Mouse (Mus musculus) embryo, embryonic 10.5 days (tissue): ENCODE data around the gene Tmbim6.
"Not testable (repeated sequence)": the region's sequence is repeated elsewhere in the genome, so short reads cannot be mapped to it uniquely, and the experiment has no call there.

Experiments
- DNase-seq: peaks from one replicate; pipeline ENCODE4 v3.0.0-alpha.2; 2015; ENCODE audit warnings: low spot score

Gene Tmbim6

GRCm38 (mm10) chr15:99384071-99384470 lies 8.6 kb upstream of the Tmbim6 start:
- no peak for DNase-seq

- DNase-seq: not testable (repeated sequence)
These were observed 6.6 kb upstream of the Tmbim6 start for GRCm38 (mm10) chr15:99386110-99386509.

GRCm38 (mm10) chr15:99386796-99387195 lies 5.9 kb upstream of the Tmbim6 start:
- no peak for DNase-seq

- no peak for DNase-seq
These were observed 4.7 kb upstream of the Tmbim6 start for GRCm38 (mm10) chr15:99387976-99388375.

GRCm38 (mm10) chr15:99390472-99391401 lies 1.9 kb upstream of the Tmbim6 start:
- DNase-seq: no peak

- DNase-seq: no peak
These were observed 707 bp upstream of the Tmbim6 start for GRCm38 (mm10) chr15:99391975-99392374.

- DNase-seq: no peak
These were observed 937 bp downstream of the Tmbim6 start for GRCm38 (mm10) chr15:99393386-99394252.

GRCm38 (mm10) chr15:99396462-99396861 lies 3.8 kb downstream of the Tmbim6 start:
- DNase-seq: no peak

GRCm38 (mm10) chr15:99396875-99397274 lies 4.2 kb downstream of the Tmbim6 start:
- DNase-seq: no peak

- no peak for DNase-seq
These were observed 4.9 kb downstream of the Tmbim6 start for GRCm38 (mm10) chr15:99397622-99398021.

GRCm38 (mm10) chr15:99399503-99400245 lies 7.0 kb downstream of the Tmbim6 start:
- no peak for DNase-seq

GRCm38 (mm10) chr15:99400602-99401001 lies 7.9 kb downstream of the Tmbim6 start:
- DNase-seq: no peak

- DNase-seq: no peak
These were observed 10.6 kb downstream of the Tmbim6 start for GRCm38 (mm10) chr15:99403159-99403889.

GRCm38 (mm10) chr15:99405150-99405549 lies 12.5 kb downstream of the Tmbim6 start:
- DNase-seq: no peak

- no peak for DNase-seq
These were observed 14.4 kb downstream of the Tmbim6 start for GRCm38 (mm10) chr15:99406986-99407570.

- no peak for DNase-seq
These were observed 16.2 kb downstream of the Tmbim6 start for GRCm38 (mm10) chr15:99408845-99409244.

- DNase-seq: peak; percentile 19
These were observed 19.1 kb downstream of the Tmbim6 start for GRCm38 (mm10) chr15:99411747-99412146.

GRCm38 (mm10) chr15:99415793-99416192 lies 23.1 kb downstream of the Tmbim6 start:
- DNase-seq: peak; percentile 70

GRCm38 (mm10) chr15:99416348-99416882 lies 23.7 kb downstream of the Tmbim6 start:
- peak; percentile 93 for DNase-seq

GRCm38 (mm10) chr15:99416957-99417356 lies 24.3 kb downstream of the Tmbim6 start:
- no peak for DNase-seq
